Mouse (Mus musculus): ENCODE measurements around the gene Myom1.

DNA sequence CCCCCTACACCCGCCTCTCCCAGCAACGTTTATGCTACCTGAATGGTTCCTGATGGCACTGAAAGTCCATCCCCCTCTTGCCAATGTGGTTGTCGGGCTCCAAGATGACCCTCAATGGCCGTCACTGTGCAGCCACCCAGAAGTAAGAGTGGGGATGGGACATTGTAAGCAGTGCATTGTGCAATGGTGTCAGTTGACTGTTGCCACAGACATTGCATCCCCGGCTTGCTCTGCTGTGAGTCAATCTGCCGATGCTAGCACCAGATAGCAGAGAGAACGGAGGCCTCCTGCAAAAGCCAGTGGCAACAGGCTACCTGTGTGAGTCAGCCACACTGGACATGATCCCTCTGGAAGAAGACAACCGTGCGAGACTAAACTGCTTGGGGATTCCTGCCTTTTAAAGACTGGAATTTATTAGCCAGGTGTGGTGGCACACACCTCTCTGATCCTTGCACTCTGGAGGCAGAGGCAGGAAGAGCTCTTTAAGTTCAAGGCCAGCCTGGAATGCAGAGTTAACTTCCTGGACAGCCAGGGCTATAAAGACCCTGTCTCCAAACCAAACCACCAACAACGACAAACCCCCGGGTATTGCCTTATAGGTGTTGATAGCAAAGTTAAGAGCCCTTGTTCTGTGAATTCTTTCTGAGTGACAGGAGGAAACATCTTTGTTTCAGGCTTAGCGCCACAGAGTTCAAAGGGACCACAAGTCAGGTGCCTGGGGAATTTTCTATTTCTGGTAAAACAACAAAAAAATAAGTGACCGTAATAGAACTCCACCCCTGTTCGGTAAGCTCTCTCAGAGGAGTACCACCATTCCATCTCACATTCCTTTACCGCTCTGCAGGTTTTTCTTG lies 16.7 kb upstream of the Myom1 start:
- TF ChIP-seq CTCF (IDR thresholded peaks at IDR 0.05; ENCODE audit: borderline replicate concordance, insufficient read depth, low read depth, low read length) (no peak), POLR2A (IDR thresholded peaks at IDR 0.05; ENCODE audit: borderline replicate concordance, insufficient read depth, low read length) (no peak)

All from cerebellum, adult 2 months (tissue).